Mouse (Mus musculus): ENCODE results near the gene Oasl1. TPM values are rescaled to one million over a fixed set of nuclear protein-coding genes. Genes with fewer than 3 reads are reported as not detected.

The Oasl1 gene
- polyA plus RNA-seq, 1 experiment from 2014 or later: 0.28 TPM

GRCm38 (mm10) chr5:114973131-114973530 lies 50.1 kb downstream of the Oasl1 start:
- Histone ChIP-seq H3K27ac (no peak overlapping the region), H3K9ac (replicated peaks) (no peak overlapping the region), H3K9me3 (no peaks in the 10 kb centered on the region), H3K36me3 (no peaks in the 10 kb centered on the region), H3K4me1 (replicated peaks) (no peaks in the 10 kb centered on the region), H3K27me3 (peaks cover 6% of the 10 kb centered on the region; the same call in 1 of the 2 replicates), H3K4me2 (replicated peaks) (no peak overlapping the region), H3K4me3 (replicated peaks) (no peak overlapping the region)
- WGBS: 82% methylated on average over 8 of the region's 8 CpGs
- ATAC-seq: no peak

DNA sequence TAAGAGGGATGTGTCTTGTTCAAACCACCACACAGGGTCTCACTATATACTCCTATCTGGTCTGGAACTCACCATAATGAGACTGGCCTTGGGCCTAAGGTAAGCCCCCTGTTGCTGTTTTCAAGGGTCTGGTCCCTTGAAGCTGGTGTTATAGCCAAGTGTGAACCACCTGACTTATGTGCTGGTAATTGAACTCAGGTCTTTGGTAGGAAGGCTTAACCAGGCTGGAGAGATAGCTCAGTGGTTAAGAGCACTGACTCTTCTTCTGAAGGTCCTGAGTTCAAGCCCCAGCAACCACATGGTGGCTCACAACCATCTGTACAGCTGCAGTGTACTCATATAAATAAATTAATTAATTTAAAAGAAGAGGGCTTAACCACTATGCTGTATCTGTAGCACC lies 53.9 kb downstream of the Oasl1 start:
- H3K4me2 ChIP-seq (replicated peaks): no peak overlapping the region
- no peak overlapping the region for H3K4me3 ChIP-seq (replicated peaks)
- no peaks in the 10 kb centered on the region for H3K36me3 ChIP-seq
- H3K27me3 ChIP-seq: no peaks in the 10 kb centered on the region
- no peak overlapping the region for H3K9ac ChIP-seq (replicated peaks)
- H3K27ac ChIP-seq: no peak overlapping the region
- ATAC-seq: no peak
- H3K9me3 ChIP-seq: no peaks in the 10 kb centered on the region
- peaks cover 12% of the 10 kb centered on the region for H3K4me1 ChIP-seq (replicated peaks)

DNA sequence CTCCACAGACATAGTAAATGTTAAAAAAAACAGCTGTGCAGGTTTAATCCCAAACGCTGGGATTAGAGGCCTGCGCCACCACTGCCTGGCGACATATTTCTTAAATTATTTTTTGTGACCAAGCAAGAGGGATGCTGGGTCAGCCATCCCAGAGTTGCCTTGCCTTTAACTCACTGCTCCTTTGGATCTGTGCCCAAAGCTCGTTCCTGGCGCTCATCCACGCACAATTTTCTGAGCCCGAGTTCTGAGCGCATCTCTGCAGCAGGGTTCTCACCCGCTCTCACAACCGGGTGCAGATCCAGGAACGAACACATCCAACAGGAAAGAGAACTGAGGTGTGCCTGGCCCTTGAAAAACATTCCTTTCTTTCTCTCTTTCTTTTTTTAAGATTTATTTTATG lies 55.4 kb downstream of the Oasl1 start:
- Histone ChIP-seq H3K36me3 (no peaks in the 10 kb centered on the region), H3K9ac (replicated peaks) (no peak overlapping the region)
- 68% methylated on average over 11 of the region's 11 CpGs for WGBS

DNA sequence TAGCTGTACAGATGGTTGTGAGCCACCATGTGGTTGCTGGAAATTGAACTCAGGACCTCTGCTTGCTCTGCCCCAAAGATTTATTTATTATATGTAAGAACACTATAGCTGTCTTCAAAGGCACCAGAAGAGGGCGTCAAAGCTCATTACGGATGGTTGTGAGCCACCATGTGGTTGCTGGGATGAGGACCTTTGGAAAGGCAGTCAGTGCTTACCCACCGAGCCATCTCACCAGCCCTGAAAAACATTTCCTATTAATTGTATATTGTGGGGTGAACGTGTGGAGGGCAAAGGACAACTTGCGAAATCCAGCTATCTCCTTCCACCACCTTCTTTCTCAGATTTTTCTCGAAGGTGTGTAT lies 55.8 kb downstream of the Oasl1 start:
- Histone ChIP-seq H3K27ac (no peak overlapping the region), H3K36me3 (no peaks in the 10 kb centered on the region), H3K4me1 (replicated peaks) (peaks cover 12% of the 10 kb centered on the region), H3K4me2 (replicated peaks) (peak overlapping the region; percentile 67), H3K9ac (replicated peaks) (no peak overlapping the region), H3K27me3 (no peaks in the 10 kb centered on the region), H3K4me3 (replicated peaks) (peak overlapping the region; percentile 35), H3K9me3 (no peaks in the 10 kb centered on the region)
- peak; percentile 56; the same call in 1 of the 2 replicates for ATAC-seq
- WGBS: 6% methylated on average over 6 of the region's 6 CpGs

More for the DNA sequence above, 55.4 kb downstream of the Oasl1 start:
- no peak for ATAC-seq
- Histone ChIP-seq H3K4me2 (replicated peaks) (no peak overlapping the region), H3K4me3 (replicated peaks) (no peak overlapping the region), H3K4me1 (replicated peaks) (peaks cover 12% of the 10 kb centered on the region), H3K27ac (no peak overlapping the region), H3K27me3 (no peaks in the 10 kb centered on the region), H3K9me3 (no peaks in the 10 kb centered on the region)

DNA sequence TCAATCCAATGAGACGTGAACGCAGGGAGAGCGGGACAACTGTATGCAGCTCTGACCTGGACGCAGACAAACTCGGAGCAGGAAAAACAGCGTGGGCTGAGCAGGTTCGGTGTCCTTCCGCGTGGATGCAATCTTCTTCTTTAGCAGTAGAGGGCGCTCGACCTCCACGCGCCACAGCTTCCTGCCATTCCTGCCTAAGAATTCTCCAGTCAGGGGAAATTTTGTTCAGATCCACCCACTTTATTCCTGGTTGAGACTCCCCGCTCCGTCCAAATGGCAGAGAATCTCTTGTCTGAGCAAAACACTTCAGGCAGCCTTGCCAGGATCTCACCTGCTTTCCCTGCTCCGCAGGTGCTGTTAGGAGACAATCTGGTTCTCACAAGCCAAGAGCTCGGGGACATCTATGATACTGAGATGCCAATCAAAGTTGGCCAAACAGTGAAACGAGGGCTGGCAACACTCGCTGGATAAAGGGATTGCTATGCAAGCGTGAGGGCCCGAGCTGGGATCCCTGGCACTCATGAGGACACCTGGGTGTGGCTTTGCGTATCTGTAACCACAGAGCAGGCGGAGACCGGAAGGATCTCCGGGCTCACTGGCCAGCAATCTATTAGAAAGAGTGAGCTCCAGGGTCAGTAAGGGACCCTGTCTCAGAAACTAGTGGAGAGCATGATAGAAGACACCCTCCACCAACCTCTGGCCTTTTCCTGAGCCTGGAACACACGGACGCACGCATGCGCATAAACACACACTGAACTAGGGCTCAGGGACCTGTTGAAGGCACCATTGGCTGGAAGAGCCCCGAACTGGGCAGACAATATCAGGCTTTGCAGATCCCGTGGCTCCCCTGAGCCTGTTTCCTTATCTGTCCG lies 56.4 kb downstream of the Oasl1 start:
- H3K4me3 ChIP-seq (replicated peaks): peak overlapping the region; percentile 35
- H3K27me3 ChIP-seq: no peaks in the 10 kb centered on the region
- no peak overlapping the region for H3K27ac ChIP-seq
- no peaks in the 10 kb centered on the region for H3K9me3 ChIP-seq
- H3K36me3 ChIP-seq: no peaks in the 10 kb centered on the region
- whole genome bisulfite sequencing: 4% methylated on average over 32 of the region's 32 CpGs
- peak overlapping the region; percentile 19; the same call in 1 of the 2 replicates for H3K9ac ChIP-seq (replicated peaks)
- 0 out of 2 replicates have a peak, but pooled peaks have one; percentile 45 for ATAC-seq
- H3K4me2 ChIP-seq (replicated peaks): peak overlapping the region; percentile 67
- H3K4me1 ChIP-seq (replicated peaks): peaks cover 12% of the 10 kb centered on the region

GRCm38 (mm10) chr5:114980122-114980748 lies 57.2 kb downstream of the Oasl1 start:
- no peaks in the 10 kb centered on the region for H3K9me3 ChIP-seq
- WGBS: 19% methylated on average over 16 of the region's 16 CpGs
- no peak overlapping the region for H3K9ac ChIP-seq (replicated peaks)
- H3K27ac ChIP-seq: no peak overlapping the region
- peak overlapping the region; percentile 35 for H3K4me3 ChIP-seq (replicated peaks)
- ATAC-seq: no peak
- H3K4me1 ChIP-seq (replicated peaks): peaks cover 12% of the 10 kb centered on the region
- H3K27me3 ChIP-seq: no peaks in the 10 kb centered on the region
- H3K4me2 ChIP-seq (replicated peaks): peak overlapping the region; percentile 67
- no peaks in the 10 kb centered on the region for H3K36me3 ChIP-seq

GRCm38 (mm10) chr5:114982001-114982400 lies 59.0 kb downstream of the Oasl1 start:
- 59% methylated on average over 15 of the region's 15 CpGs for WGBS
- no peak overlapping the region for H3K4me3 ChIP-seq (replicated peaks)
- H3K4me1 ChIP-seq (replicated peaks): peaks cover 12% of the 10 kb centered on the region
- no peaks in the 10 kb centered on the region for H3K36me3 ChIP-seq
- no peaks in the 10 kb centered on the region for H3K9me3 ChIP-seq
- no peak overlapping the region for H3K4me2 ChIP-seq (replicated peaks)
- no peak overlapping the region for H3K9ac ChIP-seq (replicated peaks)
- H3K27ac ChIP-seq: no peak overlapping the region
- H3K27me3 ChIP-seq: no peaks in the 10 kb centered on the region
- no peak for ATAC-seq

GRCm38 (mm10) chr5:114985074-114985473 lies 62.0 kb downstream of the Oasl1 start:
- H3K4me1 ChIP-seq (replicated peaks): peaks cover 4% of the 10 kb centered on the region
- no peaks in the 10 kb centered on the region for H3K9me3 ChIP-seq
- H3K4me2 ChIP-seq (replicated peaks): no peak overlapping the region
- no peak overlapping the region for H3K27ac ChIP-seq
- no peaks in the 10 kb centered on the region for H3K27me3 ChIP-seq
- no peak overlapping the region for H3K9ac ChIP-seq (replicated peaks)
- H3K36me3 ChIP-seq: no peaks in the 10 kb centered on the region
- H3K4me3 ChIP-seq (replicated peaks): no peak overlapping the region
- ATAC-seq: no peak

Other genes with a start within 250 kb of the Oasl1 start
- 41.1 and 43.2 TPM in 2 replicates for gene Gltp, start 232.3 kb upstream of the Oasl1 start, polyA plus RNA-seq (2015; fragmentation: Nextera tagmentation; extraction: Ambion mirVana)
- 18.5 and 19.7 TPM in 2 replicates for gene Tchp, start 215.5 kb upstream of the Oasl1 start, polyA plus RNA-seq (2015; fragmentation: Nextera tagmentation; extraction: Ambion mirVana)
- gene Ankrd13a, start 148.6 kb upstream of the Oasl1 start, polyA plus RNA-seq (2015; fragmentation: Nextera tagmentation; extraction: Ambion mirVana): 34.9 and 48.3 TPM in 2 replicates
- 41.5 and 49.8 TPM in 2 replicates for gene Git2, start 147.7 kb upstream of the Oasl1 start, polyA plus RNA-seq (2015; fragmentation: Nextera tagmentation; extraction: Ambion mirVana)
- 225 and 235 TPM in 2 replicates for gene 1500011B03Rik, start 99.8 kb upstream of the Oasl1 start, polyA plus RNA-seq (2015; fragmentation: Nextera tagmentation; extraction: Ambion mirVana)
- gene 4930519G04Rik, start 69.6 kb upstream of the Oasl1 start, polyA plus RNA-seq (2015; fragmentation: Nextera tagmentation; extraction: Ambion mirVana): not detected in 2 replicates
- 1.3 and 1.7 TPM in 2 replicates for gene Gm9936, start 64.6 kb upstream of the Oasl1 start, polyA plus RNA-seq (2015; fragmentation: Nextera tagmentation; extraction: Ambion mirVana)
- 2.1 and 2.2 TPM in 2 replicates for gene Oasl2, start 26.3 kb upstream of the Oasl1 start, polyA plus RNA-seq (2015; fragmentation: Nextera tagmentation; extraction: Ambion mirVana)
- gene 2210016L21Rik, start 18.9 kb downstream of the Oasl1 start, polyA plus RNA-seq (2015; fragmentation: Nextera tagmentation; extraction: Ambion mirVana): 87.9 and 91.5 TPM in 2 replicates
- gene Hnf1a, start 47.9 kb downstream of the Oasl1 start, polyA plus RNA-seq (2015; fragmentation: Nextera tagmentation; extraction: Ambion mirVana): 0.06 TPM in 1 of 2 replicates, not detected in the other
- 17.6 TPM in 2 replicates for gene Sppl3, start 87.9 kb downstream of the Oasl1 start, polyA plus RNA-seq (2015; fragmentation: Nextera tagmentation; extraction: Ambion mirVana)
- gene Gm10401, start 175.1 kb downstream of the Oasl1 start, polyA plus RNA-seq (2015; fragmentation: Nextera tagmentation; extraction: Ambion mirVana): 39.0 and 41.9 TPM in 2 replicates
- 21.0 and 25.1 TPM in 2 replicates for gene Acads, start 196.1 kb downstream of the Oasl1 start, polyA plus RNA-seq (2015; fragmentation: Nextera tagmentation; extraction: Ambion mirVana)
- gene Unc119b, start 211.7 kb downstream of the Oasl1 start, polyA plus RNA-seq (2015; fragmentation: Nextera tagmentation; extraction: Ambion mirVana): 37.4 and 43.4 TPM in 2 replicates
- gene Mlec, start 234.9 kb downstream of the Oasl1 start, polyA plus RNA-seq (2015; fragmentation: Nextera tagmentation; extraction: Ambion mirVana): 21.1 and 25.3 TPM in 2 replicates

All from midbrain, embryonic 13.5 days (tissue).